Mouse (Mus musculus): ENCODE measurements around the gene Mfsd9.

DNA sequence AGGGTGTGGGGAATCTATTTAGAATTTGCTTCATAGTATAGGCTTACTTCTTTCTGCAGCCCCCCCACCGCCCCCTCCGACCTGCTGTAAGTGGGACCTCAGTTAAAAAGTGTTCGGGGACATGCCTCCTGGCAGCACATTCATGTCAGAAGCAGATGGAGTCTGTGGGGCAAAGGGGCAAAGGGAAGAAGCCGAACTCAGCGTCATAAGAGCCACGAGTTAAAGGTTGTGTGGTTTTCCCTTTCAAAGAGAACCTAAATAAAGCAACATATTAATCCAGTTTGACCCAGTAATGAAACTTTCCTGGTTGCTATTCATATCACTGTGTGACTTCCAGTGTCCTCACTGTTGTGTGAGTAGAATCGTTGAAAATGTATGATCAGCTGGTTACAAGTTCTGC is 63.1 kb downstream of the Mfsd9 start:
- TF ChIP-seq EP300 (IDR thresholded peaks at IDR 0.05; ENCODE audit: insufficient read depth, low read depth, low read length), result no peak
- no peak for TF ChIP-seq POLR2A (IDR thresholded peaks at IDR 0.05; ENCODE audit: insufficient read depth, low read length)
- TF ChIP-seq CTCF (IDR thresholded peaks at IDR 0.05; ENCODE audit: low read depth, low read length), result no peak

All from ES-Bruce4 (cell line).